Mouse (Mus musculus): ENCODE results near the gene Dlec1. TPM values are rescaled to one million over a fixed set of nuclear protein-coding genes. Genes with fewer than 3 reads are reported as not detected.

Gene Dlec1
- polyA plus RNA-seq (2012; ENCODE audit: low replicate concordance), result 0.34 and 0.73 TPM in 2 replicates

DNA sequence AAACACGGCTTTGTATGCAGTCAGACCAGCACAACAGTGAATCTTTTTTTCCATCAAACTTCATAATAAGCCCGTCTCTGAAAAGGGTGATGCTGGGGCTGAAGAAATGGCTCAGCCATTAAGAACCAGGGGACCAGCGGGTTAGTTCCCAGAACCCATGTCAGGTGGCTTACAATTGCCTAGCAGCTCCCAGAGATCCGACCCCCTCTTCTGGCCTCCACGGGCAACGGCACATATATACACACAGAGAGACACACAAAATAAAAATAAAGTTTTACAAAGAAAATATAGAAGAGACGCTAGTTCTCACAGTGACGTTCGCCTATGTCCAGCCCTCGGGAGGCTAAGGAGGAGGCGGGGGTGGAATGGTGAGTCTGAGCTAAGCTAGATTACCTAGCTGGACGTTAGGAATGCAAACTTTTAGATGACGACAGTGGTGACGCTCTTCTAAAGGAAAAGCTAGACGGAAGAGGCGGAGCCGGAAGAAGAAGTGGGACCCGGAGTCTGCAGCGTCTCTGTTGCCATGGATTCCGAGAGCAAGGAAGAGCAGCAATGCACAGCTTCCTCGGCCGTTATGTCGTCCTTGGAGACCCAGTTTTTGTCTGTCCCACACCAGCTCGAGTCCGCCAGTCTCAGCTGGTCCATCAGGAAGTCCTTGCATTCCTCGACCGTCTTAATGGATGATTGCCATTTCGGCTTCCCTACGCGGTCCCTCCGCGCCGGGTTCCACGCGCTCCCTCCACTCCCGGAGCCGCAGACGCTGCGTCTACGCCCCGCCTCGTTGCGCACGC is at the start of gene Dlec1:
Gene Dlec1, plus strand, starts transcription at position 487 of the 791 bp plus-strand sequence.

GRCm38 (mm10) chr9:119093419-119094295 is 8.6 kb upstream of the Dlec1 start, which contains the start of gene Plcd1:
Plcd1 (minus strand) TSS chr9:119093502.

DNA sequence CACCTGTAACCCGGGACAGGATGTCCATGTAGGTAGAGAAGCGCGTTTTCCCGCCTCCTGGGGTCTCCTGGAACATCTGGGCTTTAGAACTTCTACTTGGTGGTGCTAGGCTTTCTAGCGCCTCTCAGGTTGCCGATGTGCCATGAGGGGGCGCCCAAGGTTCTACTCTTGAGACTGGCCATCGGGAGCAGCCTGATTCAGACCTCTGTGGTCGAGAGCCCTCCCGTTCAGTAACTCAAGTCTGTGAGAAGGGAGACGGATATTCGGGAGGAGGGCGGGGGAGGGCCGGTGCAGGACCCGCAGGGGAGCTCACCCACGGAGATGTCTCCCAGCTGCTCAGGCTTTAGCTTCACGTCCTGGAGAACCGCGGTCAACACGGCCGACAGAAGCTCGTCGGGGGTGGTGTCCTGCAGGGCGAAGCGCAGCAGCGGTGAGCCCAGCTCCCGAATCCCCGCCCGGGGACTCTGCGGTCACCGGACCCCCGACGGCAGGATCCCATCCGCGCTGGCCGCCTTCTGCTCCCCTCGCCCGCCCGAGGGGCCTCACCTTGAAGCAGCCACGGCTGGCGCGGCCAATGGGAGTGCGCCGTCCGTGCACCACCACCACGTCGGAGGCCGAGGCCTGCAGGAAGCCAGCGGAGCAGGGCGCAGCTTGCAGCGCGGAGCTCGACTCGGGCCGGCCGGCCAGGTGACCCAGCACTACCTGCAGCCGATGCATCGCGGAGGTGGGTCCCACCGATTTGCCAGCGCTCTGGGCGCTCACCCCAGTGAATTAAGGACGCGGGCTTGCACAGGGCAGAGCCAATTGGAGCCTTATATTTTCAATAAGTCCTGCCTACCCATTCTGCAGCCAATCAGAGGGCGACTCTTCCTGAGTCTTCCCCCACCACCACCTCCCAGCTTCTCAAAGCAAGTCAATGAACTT is 54.3 kb downstream of the Dlec1 start, which contains the start of gene Acaa1b:
Gene Acaa1b, minus strand, starts transcription at position 816 of the 924 bp plus-strand sequence.

GRCm38 (mm10) chr9:119158861-119159260 is 56.6 kb downstream of the Dlec1 start, which contains the start of gene Gm47289:
Gm47289 (plus strand) TSS chr9:119159161.

Other genes with a start within 250 kb of the Dlec1 start
- gene Ctdspl, start 176.0 kb upstream of the Dlec1 start, polyA plus RNA-seq (2012; ENCODE audit: low replicate concordance), result 0.49 and 0.50 TPM in 2 replicates
- gene Vill, start 49.7 kb upstream of the Dlec1 start, polyA plus RNA-seq (2012; ENCODE audit: low replicate concordance), result not detected in 2 replicates
- 1.1 and 5.4 TPM in 2 replicates for gene Plcd1, start 9.0 kb upstream of the Dlec1 start, polyA plus RNA-seq (2012; ENCODE audit: low replicate concordance)
- gene Acaa1b, start 54.6 kb downstream of the Dlec1 start, polyA plus RNA-seq (2012; ENCODE audit: low replicate concordance), result 2.1 TPM in 2 replicates
- not detected in 2 replicates for gene Gm47289, start 56.7 kb downstream of the Dlec1 start, polyA plus RNA-seq (2012; ENCODE audit: low replicate concordance)
- 0.16 and 0.78 TPM in 2 replicates for gene Slc22a13, start 106.6 kb downstream of the Dlec1 start, polyA plus RNA-seq (2012; ENCODE audit: low replicate concordance)
- 8.9 and 18.4 TPM in 2 replicates for gene Oxsr1, start 219.9 kb downstream of the Dlec1 start, polyA plus RNA-seq (2012; ENCODE audit: low replicate concordance)
- gene Acaa1a, start 237.2 kb downstream of the Dlec1 start, polyA plus RNA-seq (2012; ENCODE audit: low replicate concordance), result 46.5 and 124 TPM in 2 replicates
- gene Myd88, start 238.9 kb downstream of the Dlec1 start, polyA plus RNA-seq (2012; ENCODE audit: low replicate concordance), result 33.9 and 77.1 TPM in 2 replicates